Mouse (Mus musculus): ENCODE measurements around the gene Cdh23. TPM values are rescaled to one million over a fixed set of nuclear protein-coding genes. Genes with fewer than 3 reads are reported as not detected.

The Cdh23 gene
- total RNA-seq, 1 experiment = 2.3 TPM

DNA sequence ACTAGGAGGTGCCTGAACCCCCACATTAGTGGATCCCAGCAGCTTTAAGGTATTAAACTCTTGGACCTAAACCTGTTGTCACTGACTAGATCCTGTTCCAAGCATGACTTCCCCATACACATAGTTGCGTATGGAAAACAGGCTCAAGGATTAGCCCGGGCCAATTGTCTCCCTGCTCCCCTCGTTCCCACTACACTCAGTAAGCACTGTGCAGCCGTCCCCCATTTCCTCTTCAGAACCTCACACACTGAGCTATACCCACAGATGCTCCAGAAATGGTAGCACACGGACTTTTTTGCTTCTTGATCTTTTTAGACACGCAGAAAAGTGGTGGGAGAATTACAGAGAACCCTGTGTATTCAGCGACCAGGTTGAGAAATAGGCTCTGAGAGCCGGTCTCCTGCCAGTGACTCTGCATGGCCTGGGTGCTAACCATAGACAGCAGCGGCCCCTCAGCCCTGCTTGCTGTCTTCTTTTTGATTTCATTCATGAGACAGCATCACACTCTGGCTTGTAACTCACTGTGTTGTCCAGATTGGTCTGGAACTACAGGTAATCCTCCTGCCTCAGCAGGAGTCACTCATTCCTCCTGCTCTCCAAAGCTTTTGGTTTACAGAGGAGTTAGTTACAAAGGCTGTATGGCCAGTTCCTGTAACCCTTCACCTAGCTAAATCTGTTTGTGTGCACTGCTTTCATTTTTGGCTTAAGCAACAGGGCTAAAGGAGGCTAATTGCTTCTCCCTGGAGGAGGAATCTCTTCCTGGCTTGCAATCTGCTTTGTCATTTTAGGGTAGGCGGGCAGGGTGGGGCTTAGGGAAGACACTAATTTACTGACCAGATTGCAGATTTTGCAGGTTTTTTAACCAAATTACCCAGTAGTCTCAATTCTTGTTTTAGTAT is 413.9 kb downstream of the Cdh23 start:
- DNase-seq (ENCODE audit: low read depth, low spot score) = no peak
- TF ChIP-seq HCFC1 (IDR thresholded peaks at IDR 0.05; ENCODE audit: borderline replicate concordance, insufficient read depth, low read length) = no peak
- no peak for TF ChIP-seq ZC3H11A (IDR thresholded peaks at IDR 0.05; ENCODE audit: borderline replicate concordance, low read depth, low read length)
- H3K27ac ChIP-seq (ENCODE audit: insufficient read depth, low read depth, low read length, poor library complexity, severe bottlenecking) = no peak overlapping the region
- H3K9ac ChIP-seq (ENCODE audit: insufficient read depth, low read depth, low read length, poor library complexity, severe bottlenecking) = no peak overlapping the region
- peaks cover 4% of the 10 kb centered on the region; the same call in 1 of the 2 replicates for H3K36me3 ChIP-seq (ENCODE audit: control insufficient read depth, insufficient read depth, low read length, poor library complexity, severe bottlenecking)
- peaks cover 9 to 26% of the 10 kb centered on the region in 2 experiments; a peak in 3 of 4 replicates for H3K4me1 ChIP-seq (ENCODE audit: control insufficient read depth in 2 of 2, insufficient read depth in 2 of 2, low read length in 2 of 2, poor library complexity in 1 of 2)
- H3K9me3 ChIP-seq (ENCODE audit: control insufficient read depth, insufficient read depth, low read depth, low read length) = no peaks in the 10 kb centered on the region
- no peak overlapping the region for H3K4me3 ChIP-seq (ENCODE audit: insufficient read depth in 1 of 2, low read depth in 1 of 2, low read length in 2 of 2, poor library complexity in 1 of 2, severe bottlenecking in 1 of 2)
- in situ Hi-C loops (cut with MboI; ENCODE audit: low sequenced_read_pairs in 2 of 2, unreplicated experiment in 2 of 2) = no loop called here

DNA sequence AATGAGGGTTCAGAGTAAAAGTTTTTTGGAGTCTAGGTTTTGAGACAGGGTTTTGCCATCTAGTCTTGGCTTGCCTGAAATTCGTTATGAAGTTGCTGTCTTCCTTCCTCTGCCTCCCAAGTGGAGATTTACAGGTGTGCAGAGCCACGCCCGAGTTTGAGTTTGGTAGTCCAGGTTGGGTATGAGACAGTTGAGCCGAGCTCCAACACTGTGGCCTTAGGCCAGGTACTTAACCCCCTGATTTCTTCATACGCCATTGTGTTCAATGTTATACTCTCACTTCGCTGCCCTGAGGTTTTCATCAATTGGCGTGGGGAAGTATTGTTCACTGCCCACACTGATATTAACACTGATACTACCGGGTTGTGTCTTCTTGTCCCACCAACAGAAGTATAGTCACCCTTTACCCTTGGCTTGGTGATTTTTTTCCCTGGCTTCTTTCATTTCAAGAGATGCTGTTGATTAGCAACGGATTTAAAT is 414.7 kb downstream of the Cdh23 start:
- no peak for DNase-seq (ENCODE audit: low read depth, low spot score)
- H3K9me3 ChIP-seq (ENCODE audit: control insufficient read depth, insufficient read depth, low read depth, low read length) = no peaks in the 10 kb centered on the region
- no peak overlapping the region for H3K9ac ChIP-seq (ENCODE audit: insufficient read depth, low read depth, low read length, poor library complexity, severe bottlenecking)
- H3K4me3 ChIP-seq (ENCODE audit: insufficient read depth in 1 of 2, low read depth in 1 of 2, low read length in 2 of 2, poor library complexity in 1 of 2, severe bottlenecking in 1 of 2) = no peak overlapping the region
- H3K4me1 ChIP-seq (ENCODE audit: control insufficient read depth in 2 of 2, insufficient read depth in 2 of 2, low read length in 2 of 2, poor library complexity in 1 of 2) = peaks cover 9 to 26% of the 10 kb centered on the region in 2 experiments; a peak in 3 of 4 replicates
- in situ Hi-C loops (cut with MboI; ENCODE audit: low sequenced_read_pairs in 2 of 2, unreplicated experiment in 2 of 2) = no loop called here
- TF ChIP-seq ZNF384 (IDR thresholded peaks at IDR 0.05; ENCODE audit: low read depth, low read length) (no peak), CHD2 (IDR thresholded peaks at IDR 0.05; ENCODE audit: low read depth, low read length) (no peak), HCFC1 (IDR thresholded peaks at IDR 0.05; ENCODE audit: borderline replicate concordance, insufficient read depth, low read length) (no peak), MAFK (IDR thresholded peaks at IDR 0.05; ENCODE audit: insufficient read depth, low read depth, low read length) (no peak), ZC3H11A (IDR thresholded peaks at IDR 0.05; ENCODE audit: borderline replicate concordance, low read depth, low read length) (no peak)
- peaks cover 4% of the 10 kb centered on the region; the same call in 1 of the 2 replicates for H3K36me3 ChIP-seq (ENCODE audit: control insufficient read depth, insufficient read depth, low read length, poor library complexity, severe bottlenecking)
- H3K27ac ChIP-seq (ENCODE audit: insufficient read depth, low read depth, low read length, poor library complexity, severe bottlenecking) = no peak overlapping the region

DNA sequence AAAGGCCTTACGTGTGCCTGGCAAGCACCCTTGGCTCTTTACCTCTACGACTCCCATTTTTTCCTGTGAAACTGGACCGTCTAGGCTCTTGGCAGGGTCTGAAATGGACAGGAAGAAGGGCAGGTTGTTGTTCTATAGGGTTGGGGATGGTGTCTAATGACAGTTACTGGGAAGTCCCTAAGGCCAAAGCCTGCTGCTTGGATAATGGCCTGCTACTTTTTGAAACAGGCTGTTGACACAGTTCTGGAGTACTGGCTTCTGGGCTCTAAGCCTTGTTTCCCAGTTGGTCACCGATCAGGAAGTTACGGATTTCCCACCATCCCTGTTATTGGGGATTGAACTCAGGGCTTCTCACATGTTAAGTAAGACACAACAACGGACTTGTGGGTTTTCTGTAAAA is 415.9 kb downstream of the Cdh23 start:
- peaks cover 4% of the 10 kb centered on the region; the same call in 1 of the 2 replicates for H3K36me3 ChIP-seq (ENCODE audit: control insufficient read depth, insufficient read depth, low read length, poor library complexity, severe bottlenecking)
- DNase-seq (ENCODE audit: low read depth, low spot score) = no peak
- in situ Hi-C loops (cut with MboI; ENCODE audit: low sequenced_read_pairs in 2 of 2, unreplicated experiment in 2 of 2) = no loop called here
- H3K4me1 ChIP-seq (ENCODE audit: control insufficient read depth in 2 of 2, insufficient read depth in 2 of 2, low read length in 2 of 2, poor library complexity in 1 of 2) = peaks cover 9 to 25% of the 10 kb centered on the region in 2 experiments; a peak in 3 of 4 replicates
- no peak overlapping the region for H3K27ac ChIP-seq (ENCODE audit: insufficient read depth, low read depth, low read length, poor library complexity, severe bottlenecking)
- TF ChIP-seq MAFK (IDR thresholded peaks at IDR 0.05; ENCODE audit: insufficient read depth, low read depth, low read length) = no peak
- TF ChIP-seq ZNF384 (IDR thresholded peaks at IDR 0.05; ENCODE audit: low read depth, low read length) = no peak
- no peak for TF ChIP-seq CHD2 (IDR thresholded peaks at IDR 0.05; ENCODE audit: low read depth, low read length)
- no peak for TF ChIP-seq ZC3H11A (IDR thresholded peaks at IDR 0.05; ENCODE audit: borderline replicate concordance, low read depth, low read length)
- no peak for TF ChIP-seq HCFC1 (IDR thresholded peaks at IDR 0.05; ENCODE audit: borderline replicate concordance, insufficient read depth, low read length)
- H3K4me3 ChIP-seq (ENCODE audit: insufficient read depth in 1 of 2, low read depth in 1 of 2, low read length in 2 of 2, poor library complexity in 1 of 2, severe bottlenecking in 1 of 2) = no peak overlapping the region
- no peaks in the 10 kb centered on the region for H3K9me3 ChIP-seq (ENCODE audit: control insufficient read depth, insufficient read depth, low read depth, low read length)
- no peak overlapping the region for H3K9ac ChIP-seq (ENCODE audit: insufficient read depth, low read depth, low read length, poor library complexity, severe bottlenecking)

DNA sequence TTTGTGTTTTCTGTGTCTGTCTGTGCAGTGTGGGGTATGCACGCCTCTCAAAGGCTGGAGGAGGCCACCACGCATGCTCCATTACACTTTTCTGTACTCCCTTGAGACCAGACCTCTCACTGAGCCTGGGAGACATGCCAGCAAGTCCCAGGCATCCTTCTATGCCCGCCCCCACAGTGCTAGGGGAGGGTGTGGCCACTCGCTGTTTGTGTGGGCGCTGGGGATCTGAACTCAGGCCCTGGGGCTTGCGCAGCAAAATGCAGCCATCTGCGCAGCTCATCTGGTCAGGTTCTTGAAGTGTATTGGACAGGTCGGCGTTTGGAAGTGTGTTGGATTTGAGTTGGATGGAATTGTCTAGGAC is 416.4 kb downstream of the Cdh23 start:
- no peak for TF ChIP-seq CHD2 (IDR thresholded peaks at IDR 0.05; ENCODE audit: low read depth, low read length)
- TF ChIP-seq HCFC1 (IDR thresholded peaks at IDR 0.05; ENCODE audit: borderline replicate concordance, insufficient read depth, low read length) = no peak
- no peak for TF ChIP-seq ZNF384 (IDR thresholded peaks at IDR 0.05; ENCODE audit: low read depth, low read length)
- TF ChIP-seq MAFK (IDR thresholded peaks at IDR 0.05; ENCODE audit: insufficient read depth, low read depth, low read length) = no peak
- Histone ChIP-seq H3K27ac (ENCODE audit: insufficient read depth, low read depth, low read length, poor library complexity, severe bottlenecking) (no peak overlapping the region), H3K4me3 (ENCODE audit: insufficient read depth in 1 of 2, low read depth in 1 of 2, low read length in 2 of 2, poor library complexity in 1 of 2, severe bottlenecking in 1 of 2) (no peak overlapping the region)

More for the DNA sequence above, 416.4 kb downstream of the Cdh23 start:
- DNase-seq (ENCODE audit: low read depth, low spot score) = no peak
- in situ Hi-C loops (cut with MboI; ENCODE audit: low sequenced_read_pairs in 2 of 2, unreplicated experiment in 2 of 2) = no loop called here
- H3K9ac ChIP-seq (ENCODE audit: insufficient read depth, low read depth, low read length, poor library complexity, severe bottlenecking) = no peak overlapping the region
- H3K4me1 ChIP-seq (ENCODE audit: control insufficient read depth in 2 of 2, insufficient read depth in 2 of 2, low read length in 2 of 2, poor library complexity in 1 of 2) = peaks cover 9 to 24% of the 10 kb centered on the region in 2 experiments; a peak in 3 of 4 replicates
- H3K9me3 ChIP-seq (ENCODE audit: control insufficient read depth, insufficient read depth, low read depth, low read length) = no peaks in the 10 kb centered on the region
- peaks cover 4% of the 10 kb centered on the region; the same call in 1 of the 2 replicates for H3K36me3 ChIP-seq (ENCODE audit: control insufficient read depth, insufficient read depth, low read length, poor library complexity, severe bottlenecking)
